ENCODE assay signal across 12 mouse cellular contexts in genomic region chr2:51038685-51039084, GRCm38 (mm10).
DNase-seq lines count a peak whose midpoint lies in the region; ATAC-seq and TF ChIP-seq lines count a peak whose summit lies in the region.
"Had no signal": no experiment of that assay in that cellular context is flagged by ENCODE, and none has a peak within 500 bp of the region (broad histone marks: within the 10 kb centered on the region; RNA-seq: fewer than 3 reads in every experiment).

No protein-coding gene starts in this region.

- TF ChIP-seq CTCF in cerebellum, adult 2 months (IDR thresholded peaks at IDR 0.05; ENCODE audit: borderline replicate concordance, insufficient read depth, low read depth, low read length), result no peak

- peak; percentile 24; the same call in 1 of the 2 replicates for ATAC-seq in midbrain, embryonic 13.5 days
- ATAC-seq in midbrain, embryonic 11.5 days (ENCODE audit: low FRiP score), result no peak
- peak; percentile 55; the same call in 1 of the 2 replicates for ATAC-seq in hindbrain, embryonic 14.5 days (ENCODE audit: low FRiP score)
- no peak for ATAC-seq in neural tube, embryonic 15.5 days (ENCODE audit: low FRiP score)

- no peak overlapping the region for H3K4me2 ChIP-seq in midbrain, embryonic 13.5 days (replicated peaks)
- no peak overlapping the region for H3K4me2 ChIP-seq in midbrain, embryonic 11.5 days
- H3K4me2 ChIP-seq in hindbrain, embryonic 14.5 days (replicated peaks), result no peak overlapping the region
- H3K4me2 ChIP-seq in neural tube, embryonic 15.5 days, result peak overlapping the region; percentile 6; the same call in 1 of the 2 replicates

- TF ChIP-seq POLR2A in cerebellum, adult 2 months (IDR thresholded peaks at IDR 0.05; ENCODE audit: borderline replicate concordance, insufficient read depth, low read length), result no peak

- DNase-seq in cerebellum, postnatal 10 days, result peak; percentile 29 to 41
- DNase-seq in cerebellum, adult 2 months, result no peak
- no peak for DNase-seq in midbrain, embryonic 11.5 days (ENCODE audit: low spot score, missing footprints)
- DNase-seq in hindbrain, embryonic 14.5 days (ENCODE audit: low spot score), result peak; percentile 53
- DNase-seq in embryo, embryonic 11 days, result no peak
- no peak for DNase-seq in kidney, postnatal 10 days
- DNase-seq: cerebellum, adult 18-20 months; gastrocnemius, adult 2 months; spleen, adult 18-20 months had no signal

- no peak overlapping the region for H3K27ac ChIP-seq in cerebellum, adult 2 months (ENCODE audit: insufficient read depth, low read length)
- no peak overlapping the region for H3K27ac ChIP-seq in midbrain, embryonic 13.5 days
- H3K27ac ChIP-seq in midbrain, embryonic 11.5 days (ENCODE audit: low read depth, low read length), result no peak overlapping the region
- 0 out of 2 replicates have a peak overlapping the region, but pooled peaks have one; percentile 48 for H3K27ac ChIP-seq in hindbrain, embryonic 14.5 days
- H3K27ac ChIP-seq in neural tube, embryonic 15.5 days (replicated peaks), result no peak overlapping the region
- H3K27ac ChIP-seq: gastrocnemius, adult 2 months; liver, embryonic 14.5 days had no signal

- H3K27me3 ChIP-seq in cerebellum, adult 2 months (ENCODE audit: control insufficient read depth, insufficient read depth, low read length), result no peaks in the 10 kb centered on the region
- H3K27me3 ChIP-seq in midbrain, embryonic 13.5 days, result no peaks in the 10 kb centered on the region
- no peaks in the 10 kb centered on the region for H3K27me3 ChIP-seq in midbrain, embryonic 11.5 days (ENCODE audit: control insufficient read depth, insufficient read depth, low read length)
- no peaks in the 10 kb centered on the region for H3K27me3 ChIP-seq in hindbrain, embryonic 14.5 days (ENCODE audit: control insufficient read depth, insufficient read depth, low read length)
- H3K27me3 ChIP-seq in neural tube, embryonic 15.5 days (replicated peaks), result no peaks in the 10 kb centered on the region

- no peaks in the 10 kb centered on the region for H3K9me3 ChIP-seq in midbrain, embryonic 13.5 days
- H3K9me3 ChIP-seq in midbrain, embryonic 11.5 days (ENCODE audit: control insufficient read depth, low read length), result no peaks in the 10 kb centered on the region
- no peaks in the 10 kb centered on the region for H3K9me3 ChIP-seq in hindbrain, embryonic 14.5 days (ENCODE audit: control insufficient read depth, low read length)
- H3K9me3 ChIP-seq in neural tube, embryonic 15.5 days (replicated peaks), result no peaks in the 10 kb centered on the region

- H3K4me3 ChIP-seq in cerebellum, adult 2 months (replicated peaks; ENCODE audit: insufficient read depth, low read depth, low read length), result no peak overlapping the region
- H3K4me3 ChIP-seq in midbrain, embryonic 13.5 days (replicated peaks), result no peak overlapping the region
- H3K4me3 ChIP-seq in midbrain, embryonic 11.5 days (ENCODE audit: low read depth, low read length), result no peak overlapping the region
- no peak overlapping the region for H3K4me3 ChIP-seq in hindbrain, embryonic 14.5 days (replicated peaks; ENCODE audit: low read length)
- H3K4me3 ChIP-seq in neural tube, embryonic 15.5 days (replicated peaks), result no peak overlapping the region
- H3K4me3 ChIP-seq: gastrocnemius, adult 2 months had no signal

- no peaks in the 10 kb centered on the region for H3K36me3 ChIP-seq in midbrain, embryonic 13.5 days
- no peaks in the 10 kb centered on the region for H3K36me3 ChIP-seq in midbrain, embryonic 11.5 days (ENCODE audit: control insufficient read depth, insufficient read depth, low read length)
- H3K36me3 ChIP-seq in hindbrain, embryonic 14.5 days (replicated peaks; ENCODE audit: control insufficient read depth, insufficient read depth), result no peaks in the 10 kb centered on the region
- H3K36me3 ChIP-seq in neural tube, embryonic 15.5 days, result no peaks in the 10 kb centered on the region

- no peak overlapping the region for H3K9ac ChIP-seq in midbrain, embryonic 13.5 days (replicated peaks)
- no peak overlapping the region for H3K9ac ChIP-seq in midbrain, embryonic 11.5 days (ENCODE audit: low read length)
- H3K9ac ChIP-seq in hindbrain, embryonic 14.5 days, result no peak overlapping the region
- no peak overlapping the region for H3K9ac ChIP-seq in neural tube, embryonic 15.5 days (replicated peaks)
- H3K9ac ChIP-seq: liver, embryonic 14.5 days had no signal

- H3K4me1 ChIP-seq in cerebellum, adult 2 months (ENCODE audit: control insufficient read depth, insufficient read depth, low read length), result no peaks in the 10 kb centered on the region
- peaks cover 23% of the 10 kb centered on the region for H3K4me1 ChIP-seq in midbrain, embryonic 13.5 days (replicated peaks)
- H3K4me1 ChIP-seq in midbrain, embryonic 11.5 days (ENCODE audit: control insufficient read depth, insufficient read depth, low read length), result no peaks in the 10 kb centered on the region
- H3K4me1 ChIP-seq in hindbrain, embryonic 14.5 days (replicated peaks; ENCODE audit: control insufficient read depth, insufficient read depth, low read length), result peaks cover 9% of the 10 kb centered on the region; the same call in 1 of the 2 replicates
- peaks cover 12% of the 10 kb centered on the region; the same call in 1 of the 2 replicates for H3K4me1 ChIP-seq in neural tube, embryonic 15.5 days

- WGBS in cerebellum, adult 2 months, result 34% methylated on average over 6 of the region's 6 CpGs
- WGBS in midbrain, embryonic 13.5 days, result 46% methylated on average over 6 of the region's 6 CpGs
- WGBS in midbrain, embryonic 11.5 days, result 68% methylated on average over 6 of the region's 6 CpGs
- WGBS in hindbrain, embryonic 14.5 days, result 29% methylated on average over 6 of the region's 6 CpGs
- 19% methylated on average over 6 of the region's 6 CpGs for WGBS in neural tube, embryonic 15.5 days

Comparison
In these comparisons a context has a peak if more than half of its experiments do, and no peak if none do; other contexts are left out.
1. DNase-seq: peak in cerebellum, postnatal 10 days (2 of 2) and hindbrain, embryonic 14.5 days (single experiment); none in cerebellum, adult 2 months (0 of 2), midbrain, embryonic 11.5 days (single experiment), embryo, embryonic 11 days (single experiment) and kidney, postnatal 10 days (single experiment).
2. ATAC-seq: peak in midbrain, embryonic 13.5 days (single experiment) and hindbrain, embryonic 14.5 days (single experiment); none in midbrain, embryonic 11.5 days (single experiment) and neural tube, embryonic 15.5 days (single experiment).